Mouse (Mus musculus) skeletal muscle tissue, adult 2 months (tissue): Measurements from ENCODE around the gene Syvn1.

Experiments used
- DNase-seq: peaks from one replicate; pipeline ENCODE4 v3.0.0-alpha.2; 2012; ENCODE audit warnings: low read depth, low spot score

The Syvn1 gene

DNA sequence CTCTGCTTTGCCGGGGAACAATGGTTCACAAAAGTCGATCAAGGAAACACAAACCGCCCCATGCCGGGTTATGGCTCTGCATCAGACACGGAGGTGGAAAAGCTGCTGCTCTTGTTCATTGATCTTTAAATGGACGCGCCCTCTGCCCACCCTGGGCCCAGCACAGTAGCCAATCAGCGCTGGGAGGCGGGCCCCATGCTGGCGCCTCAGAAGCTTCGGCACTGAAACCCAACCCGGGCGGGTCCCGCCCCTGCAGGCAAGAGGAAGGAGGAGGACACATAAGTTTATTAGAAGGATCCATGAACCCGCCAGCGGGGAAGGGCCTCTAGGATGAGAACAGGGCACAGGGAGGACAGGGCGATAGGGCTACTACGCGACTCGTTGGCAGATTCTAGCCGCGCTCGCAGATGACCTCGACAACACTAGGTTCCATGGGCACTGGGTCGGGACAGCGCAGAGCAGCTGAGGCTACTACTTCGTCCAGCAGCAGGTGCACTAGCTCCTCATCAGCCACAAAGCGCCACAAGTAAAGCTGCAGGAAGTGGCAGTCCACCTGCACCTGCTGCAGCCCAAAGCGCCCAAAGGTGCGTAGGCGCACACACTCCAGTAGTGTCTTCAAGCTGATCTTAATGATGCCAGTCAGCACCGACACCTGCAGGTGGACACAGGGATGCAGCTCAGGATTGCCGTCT lies 21.5 kb downstream of the Syvn1 start, which contains the start of gene Tm7sf2:
Tm7sf2 (minus strand) TSS at position 650 of the 692 bp plus-strand sequence.
- DNase-seq: peak; percentile 82

DNA sequence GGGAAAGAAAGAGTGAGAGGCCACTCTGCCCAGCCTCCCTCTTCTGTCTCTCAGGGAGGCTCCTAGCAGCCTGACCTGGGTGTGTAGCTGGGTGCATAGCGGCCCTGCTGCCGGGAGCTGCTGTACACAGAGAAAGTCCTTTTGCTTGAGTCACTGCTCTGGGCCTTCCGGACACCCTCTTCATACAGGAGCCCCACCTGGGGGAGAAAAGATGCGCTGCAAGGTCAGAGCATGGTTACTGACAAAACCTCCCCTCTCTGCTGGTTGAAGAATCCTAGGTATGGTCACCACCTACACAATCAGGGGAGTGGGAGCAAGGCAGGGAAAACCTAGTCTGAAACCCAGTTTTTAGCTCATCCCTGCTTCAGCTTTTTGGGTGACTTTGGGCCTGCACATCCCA lies 22.6 kb downstream of the Syvn1 start:
- DNase-seq: no peak

DNA sequence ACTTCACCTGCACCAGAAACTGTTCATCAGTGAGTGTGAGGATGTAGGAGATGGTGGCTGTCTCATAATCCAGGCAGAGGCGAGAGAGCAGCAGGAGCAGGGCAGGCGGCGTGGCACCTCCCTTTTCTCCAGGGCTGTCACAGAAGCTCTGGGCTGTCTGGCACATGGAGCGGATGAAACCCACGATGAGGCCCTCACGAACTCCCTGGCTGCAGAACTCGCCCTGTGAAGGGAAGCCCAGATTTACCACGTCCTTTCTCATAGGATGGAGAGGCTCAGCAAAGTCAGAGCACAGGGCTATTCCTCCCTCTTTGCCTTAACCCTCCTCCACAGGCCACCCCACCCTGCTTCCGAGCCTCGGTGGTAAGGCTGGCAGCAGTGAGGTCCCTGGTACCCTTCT lies 23.5 kb downstream of the Syvn1 start:
- DNase-seq: no peak

DNA sequence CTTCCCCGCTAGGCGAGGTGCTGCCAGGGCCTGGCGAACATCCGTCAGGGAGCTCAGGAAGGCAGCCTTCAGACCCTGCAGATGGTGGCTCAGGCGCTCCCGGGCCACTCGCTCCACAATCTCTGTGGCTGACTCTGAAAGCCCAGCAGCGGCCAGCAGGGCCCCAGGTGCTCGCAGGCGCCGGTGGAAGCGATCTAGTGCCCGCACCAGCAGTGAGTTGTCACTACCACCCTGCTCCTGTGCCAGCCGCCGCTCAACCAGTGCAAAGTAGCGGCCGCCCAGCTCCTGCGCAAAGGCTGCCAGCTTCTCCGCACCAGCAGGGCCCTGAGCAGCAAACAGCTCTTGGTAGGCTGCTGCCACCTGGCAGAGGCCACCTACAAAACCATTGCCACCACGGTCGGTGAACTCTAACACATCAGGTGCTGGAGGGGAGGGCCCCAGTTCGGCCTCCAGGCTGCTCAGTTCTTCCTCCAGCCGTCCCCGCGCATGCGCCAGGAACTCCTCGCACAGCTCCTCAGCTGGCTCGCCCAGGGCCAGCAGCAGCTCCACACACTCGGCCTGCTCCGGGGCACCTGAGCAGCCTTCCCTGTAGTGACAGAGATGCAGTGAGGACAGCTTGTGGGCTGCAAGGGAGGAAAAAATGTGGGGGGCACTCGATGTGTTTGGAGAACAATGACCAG lies 24.3 kb downstream of the Syvn1 start:
- no peak for DNase-seq

DNA sequence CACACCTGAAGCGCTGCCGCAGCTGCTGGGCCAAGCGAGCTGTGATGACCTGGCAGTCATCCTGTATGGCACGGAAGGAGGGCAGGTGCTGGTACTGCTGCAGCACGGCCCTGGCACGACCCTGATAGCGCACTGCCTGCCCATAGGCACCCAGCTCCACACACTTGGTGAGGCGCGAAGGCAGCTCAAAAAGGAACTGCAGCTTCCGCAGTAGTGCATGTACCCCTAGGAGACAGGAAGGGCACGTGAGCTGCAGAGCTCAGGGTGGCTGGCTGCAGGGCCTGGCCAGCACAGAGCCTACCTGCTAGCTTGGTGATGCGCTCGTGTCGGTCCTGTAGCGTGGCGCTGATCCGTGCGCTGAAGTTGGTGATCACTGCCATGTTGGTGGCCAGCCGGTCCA lies 24.9 kb downstream of the Syvn1 start:
- DNase-seq: no peak

DNA sequence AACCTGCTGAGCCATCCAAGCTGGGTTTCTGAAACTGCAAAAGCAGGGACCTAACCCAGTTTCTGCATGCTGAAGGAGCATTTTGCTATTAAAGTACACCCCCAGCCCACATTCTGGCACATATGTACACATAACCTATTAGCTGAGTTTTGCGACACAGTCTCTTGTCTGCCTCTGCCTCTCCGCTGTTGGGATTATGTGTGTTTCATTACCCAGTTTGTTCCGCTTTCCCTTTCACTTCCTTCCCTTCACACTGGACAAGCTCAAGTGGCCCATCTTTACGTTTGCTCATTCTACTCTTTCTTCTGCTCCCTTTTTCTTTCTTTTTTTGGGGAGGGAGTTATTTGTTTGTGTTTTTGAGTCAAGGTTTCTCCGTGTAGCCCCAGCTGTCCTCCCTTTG lies 27.5 kb downstream of the Syvn1 start:
- DNase-seq: no peak

DNA sequence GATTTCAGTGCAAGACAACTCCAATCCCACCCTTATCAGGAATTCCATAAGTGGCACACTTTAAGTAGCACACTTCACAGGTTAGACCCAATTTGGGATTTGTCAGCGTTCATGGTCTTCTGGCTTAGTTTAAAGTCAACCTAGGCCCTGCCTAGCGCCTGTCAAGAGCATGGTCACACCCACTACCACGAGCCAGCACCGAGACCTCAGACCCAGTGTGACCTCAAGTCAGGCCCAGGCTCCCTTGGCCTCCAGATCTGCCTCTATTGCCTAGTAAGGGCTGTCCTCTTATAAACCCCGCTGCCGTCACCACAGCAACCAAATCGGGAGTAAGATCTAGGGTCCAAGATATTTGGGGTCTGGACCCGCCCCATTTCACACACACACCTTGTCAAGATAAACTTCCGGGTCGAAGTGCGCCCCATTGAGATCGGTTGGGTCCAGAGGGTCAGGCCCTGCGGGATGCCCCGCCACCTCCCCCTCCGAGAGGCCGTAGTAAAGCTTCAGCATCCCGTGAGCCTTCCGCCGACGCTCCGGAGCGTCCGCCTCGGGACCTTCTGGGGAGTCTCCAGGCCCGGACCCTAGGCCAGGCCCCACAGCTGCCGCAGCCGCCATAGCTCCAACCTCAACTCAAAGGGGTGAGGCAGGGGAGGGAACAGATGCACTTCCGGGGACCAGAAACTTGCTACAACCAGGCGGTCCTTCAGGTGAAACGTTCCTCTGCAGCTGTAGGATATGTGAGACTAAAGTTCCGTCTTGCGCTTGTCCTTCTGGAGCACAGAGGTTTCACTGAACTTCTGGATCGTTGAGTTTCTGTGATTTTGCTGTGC lies 30.4 kb downstream of the Syvn1 start, which contains the start of gene Vps51:
Vps51 (minus strand) TSS at position 668 of the 830 bp plus-strand sequence.
- peak; percentile 79 for DNase-seq

DNA sequence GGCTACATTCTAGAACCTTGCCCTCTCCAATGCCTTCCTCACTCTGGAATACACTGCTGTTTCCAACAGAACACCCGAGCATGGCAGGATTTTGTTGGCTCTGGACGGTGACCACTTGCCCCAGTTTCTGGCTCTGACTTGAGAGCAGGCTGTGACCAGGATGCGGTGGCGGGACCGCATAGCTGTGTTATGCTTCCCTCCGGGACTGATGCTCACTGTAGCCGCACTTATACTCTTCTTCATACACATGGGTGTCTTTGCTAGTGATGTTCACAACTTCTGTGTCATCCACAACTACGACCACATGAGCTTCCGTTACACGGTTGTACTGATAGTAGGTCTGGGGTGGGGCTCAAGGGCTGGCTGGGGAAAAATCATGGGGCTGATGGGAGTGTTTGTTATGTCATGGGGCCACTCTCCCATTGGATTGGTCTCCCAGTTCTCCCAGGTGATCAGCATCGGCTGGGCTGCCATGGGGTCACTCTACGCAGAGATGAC lies 33.7 kb downstream of the Syvn1 start, which contains the start of gene Tmem262:
Tmem262 (plus strand) TSS at position 51 of the 498 bp plus-strand sequence.
- no peak for DNase-seq

DNA sequence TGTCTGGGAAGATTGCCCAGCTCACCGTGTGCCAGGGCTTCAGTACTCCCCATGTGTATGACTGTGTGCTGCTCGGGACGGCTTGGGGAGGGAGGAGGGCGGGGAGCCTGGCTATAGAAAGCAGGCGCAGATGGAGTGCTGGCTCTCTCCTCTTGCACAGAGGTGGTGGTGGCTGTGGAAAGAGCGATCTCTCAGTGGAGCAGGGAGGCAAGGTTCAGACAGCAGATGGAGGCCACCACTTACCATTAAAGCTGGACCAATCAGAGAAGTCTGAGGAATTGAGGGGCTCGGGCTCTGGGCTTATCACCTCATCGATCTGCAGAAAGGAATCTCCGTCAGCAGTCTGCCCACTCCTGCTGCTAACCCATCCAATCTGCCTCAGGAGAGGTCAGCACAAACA lies 35.8 kb downstream of the Syvn1 start, which contains the start of gene Gm28374:
Gm28374 (minus strand) TSS at position 101 of the 400 bp plus-strand sequence.
- DNase-seq: no peak

DNA sequence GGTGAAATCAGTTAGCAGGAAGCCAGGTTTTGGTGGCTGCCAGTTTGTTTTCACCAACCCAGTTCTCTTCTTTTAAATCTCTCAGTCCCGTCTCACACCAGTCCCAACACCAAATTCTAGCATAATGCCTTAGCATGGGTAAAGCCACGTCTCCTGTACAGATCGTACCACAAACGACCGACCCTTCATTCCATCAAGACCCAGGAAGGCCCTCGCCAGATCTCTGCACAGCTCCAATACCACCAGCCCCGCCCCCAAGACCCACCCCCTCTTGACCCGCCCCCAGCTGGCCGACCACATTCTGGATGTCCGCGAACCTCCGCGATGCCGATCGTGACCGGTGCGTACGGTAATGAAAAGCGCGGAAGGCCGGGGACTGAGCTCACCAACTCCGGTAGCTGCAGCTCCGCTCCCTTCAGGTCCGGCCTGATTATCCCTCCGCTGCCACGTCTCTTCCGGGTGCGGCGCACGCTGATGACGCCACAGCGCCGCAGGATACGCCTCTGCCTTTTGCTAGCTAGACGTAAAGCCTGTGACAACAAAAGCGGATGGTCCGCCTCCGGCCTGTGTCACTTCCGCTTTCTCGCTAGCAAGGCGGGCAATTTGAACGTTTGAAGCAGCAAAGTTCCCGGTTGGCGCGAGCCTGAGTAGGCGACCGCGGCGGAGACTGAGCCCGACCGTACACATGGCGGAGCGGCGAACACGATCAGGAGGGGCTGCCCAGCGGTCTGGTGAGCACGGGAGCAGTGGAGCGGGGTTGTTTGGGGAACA lies 38.3 kb downstream of the Syvn1 start, which contains the start of the genes Zfpl1 and Cdca5:
Zfpl1 (minus strand) TSS at position 479 of the 771 bp plus-strand sequence.
Cdca5 (plus strand) TSS at position 506 of the 771 bp plus-strand sequence.
- peak; percentile 98 for DNase-seq

DNA sequence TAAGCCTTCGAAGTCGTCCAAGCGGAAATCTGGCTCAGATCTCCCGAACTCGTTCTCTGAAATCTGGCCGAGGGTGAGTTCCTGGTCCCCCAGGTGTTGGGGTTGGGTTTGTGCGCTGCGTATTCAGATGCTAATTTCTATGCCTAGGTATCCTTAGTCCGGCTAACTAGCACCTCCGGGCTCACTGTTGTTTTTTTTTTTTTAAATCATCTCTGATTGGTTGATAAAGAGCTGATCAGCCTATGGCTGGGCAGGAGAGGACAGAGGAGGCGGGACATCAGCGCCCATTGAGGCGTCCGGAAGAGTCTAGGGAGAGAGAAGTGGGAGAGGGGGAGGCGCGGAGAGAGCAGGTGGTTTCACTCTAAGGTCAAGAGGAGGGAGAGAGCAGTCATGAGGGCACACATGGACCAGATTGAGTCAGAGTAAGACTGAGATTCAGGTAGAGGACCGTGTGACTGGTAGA lies 39.1 kb downstream of the Syvn1 start:
- DNase-seq: no peak

DNA sequence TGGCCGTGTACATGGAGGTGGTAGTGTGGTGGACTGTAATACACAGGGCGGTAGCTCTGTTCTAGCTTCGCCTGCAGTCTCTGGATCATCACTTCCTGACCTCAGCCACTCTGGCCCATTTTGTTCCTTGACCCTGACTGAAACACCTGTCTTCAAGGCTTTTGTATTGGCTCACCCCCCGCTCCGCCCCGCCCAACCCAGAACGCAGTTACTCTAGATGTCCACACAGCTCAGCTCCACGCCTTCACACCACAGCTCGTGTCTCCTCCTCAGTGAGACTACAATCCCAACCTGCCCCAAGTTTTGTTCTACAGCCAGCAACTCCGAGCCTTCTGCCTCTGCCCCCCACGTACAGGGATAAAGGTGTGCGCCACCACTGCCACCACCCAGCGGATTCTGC lies 42.5 kb downstream of the Syvn1 start:
- DNase-seq: no peak

DNA sequence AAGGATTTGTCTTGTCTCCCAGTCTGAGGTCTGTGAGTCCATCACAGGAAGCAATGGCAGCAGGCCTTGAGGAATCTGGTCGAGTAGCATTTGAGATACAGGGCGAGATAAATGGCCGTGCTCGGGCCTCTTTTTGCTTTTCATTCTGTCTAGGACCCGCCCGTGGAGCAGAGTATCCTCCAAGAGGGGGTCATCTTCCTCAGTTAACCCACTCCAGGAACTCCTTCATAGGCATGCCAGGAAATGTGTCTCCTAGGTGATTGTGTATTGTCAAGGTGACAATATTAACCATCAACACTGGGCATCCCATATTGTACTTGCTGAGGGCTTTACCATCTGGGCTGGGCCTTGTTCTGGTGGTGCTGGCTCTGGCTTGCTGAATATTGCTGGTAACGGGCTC lies 47.7 kb downstream of the Syvn1 start, which contains the start of gene AC131692.1:
AC131692.1 (plus strand) TSS at position 301 of the 400 bp plus-strand sequence.
- DNase-seq: no peak

DNA sequence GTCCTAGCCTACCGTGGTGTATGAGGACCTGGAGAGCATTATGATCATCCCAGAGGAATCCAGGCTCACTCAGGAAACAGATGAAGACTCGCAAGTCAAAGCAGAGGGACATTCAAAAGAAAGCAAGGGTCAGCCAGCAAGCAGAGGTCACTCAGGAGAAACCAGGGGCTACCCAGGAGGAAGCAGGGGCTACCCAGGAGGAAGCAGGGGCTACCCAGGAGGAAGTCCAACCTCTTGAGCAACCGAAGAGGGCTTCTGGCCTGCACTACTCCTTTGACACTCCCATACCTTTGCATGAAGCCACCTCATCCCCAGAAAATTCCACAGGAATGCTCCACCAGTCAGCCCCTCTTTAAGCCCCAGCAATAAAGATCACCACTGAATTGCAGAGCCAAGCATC lies 51.5 kb downstream of the Syvn1 start:
- no peak for DNase-seq

DNA sequence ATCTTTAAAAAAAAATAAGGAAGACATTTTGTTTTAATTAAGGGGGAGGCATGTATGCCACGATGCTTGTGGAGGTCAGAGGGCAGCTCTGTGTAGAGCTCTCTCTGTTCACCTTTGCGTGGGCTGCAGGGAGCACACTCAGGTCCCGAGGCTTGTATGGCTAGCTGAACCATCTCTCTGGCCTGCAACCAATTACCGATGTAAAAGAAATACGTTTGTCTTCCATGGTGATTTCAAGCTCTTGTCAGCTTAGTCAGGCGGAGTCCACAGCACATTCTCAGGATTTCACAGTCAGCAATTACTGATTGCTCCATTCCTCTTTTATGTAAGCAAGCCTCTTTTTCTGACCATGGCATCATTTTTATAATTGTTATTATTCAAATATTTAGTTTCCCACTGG lies 54.8 kb downstream of the Syvn1 start:
- DNase-seq: no peak

DNA sequence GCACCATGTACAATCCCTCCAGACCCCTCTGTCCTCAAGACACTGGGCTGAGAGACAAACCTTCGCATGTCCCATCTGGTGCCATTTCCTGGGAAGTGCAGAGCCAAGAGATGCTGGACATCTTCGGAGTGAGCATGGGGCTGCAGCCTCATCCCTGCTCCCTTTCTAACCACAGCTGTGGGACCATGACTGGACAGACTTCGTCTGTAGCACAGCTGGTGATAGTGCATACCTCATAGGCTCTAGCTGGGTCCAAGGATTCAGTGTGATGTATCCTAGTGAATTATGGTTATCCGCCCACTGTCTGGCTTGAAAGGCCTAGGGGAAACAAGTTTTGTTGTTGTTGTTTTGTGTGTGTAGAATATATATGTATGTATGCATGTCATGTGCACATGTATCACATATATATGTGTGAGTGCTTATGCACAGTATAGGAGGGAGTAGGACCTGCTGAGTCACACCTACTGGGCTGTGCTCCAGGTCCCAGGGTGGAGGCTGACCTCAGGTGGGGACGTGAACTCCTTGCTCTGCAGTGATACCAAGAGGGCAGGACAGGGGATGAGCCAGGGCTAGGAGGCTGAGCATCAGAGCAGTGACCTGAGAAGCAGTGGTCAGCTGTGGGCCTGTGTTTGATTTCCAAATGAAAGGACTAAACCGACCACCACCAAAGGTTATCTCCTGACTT lies 55.9 kb downstream of the Syvn1 start:
- DNase-seq: no peak
